Mouse (Mus musculus) limb, embryonic 14.5 days (tissue): ENCODE results near the gene Padi1. TPM values are rescaled to one million over a fixed set of nuclear protein-coding genes. Genes with fewer than 3 reads are reported as not detected.
A peak's percentile ranks its signal among the peaks of the same experiment; 100 is the strongest.

ENCODE experiments used
- ATAC-seq: fragments of 200-750 bp; cut with Nextera tagmentation; 2 replicates; pipeline ENCODE4 v1.8.0; 2017; ENCODE audit warnings: low read depth, moderate number of reproducible peaks, moderate TSS enrichment; ENCODE audit not compliant: low FRiP score
- DNase-seq: peaks from one replicate; pipeline ENCODE4 v3.0.0-alpha.2; 2015; ENCODE audit warnings: low spot score
- H3K27ac ChIP-seq: fragments of 300-500 bp; sonication (generic); replicated peaks from 2 replicates; pipeline ENCODE4 v1.5.1; 2014; ENCODE audit warnings: low read depth, mild to moderate bottlenecking, low read length, moderate library complexity, mixed read lengths
- H3K27me3 ChIP-seq: fragments of 300-500 bp; sonication (generic); 2 replicates; pipeline ENCODE4 v1.6.1; 2014; ENCODE audit warnings: low read length, mixed read lengths; ENCODE audit not compliant: control insufficient read depth, insufficient read depth
- H3K36me3 ChIP-seq: fragments of 300-500 bp; sonication (generic); 2 replicates; pipeline ENCODE4 v1.6.1; 2014; ENCODE audit warnings: mild to moderate bottlenecking, low read length, moderate library complexity, mixed read lengths; ENCODE audit not compliant: control insufficient read depth, insufficient read depth
- H3K4me1 ChIP-seq: fragments of 300-500 bp; sonication (generic); 2 replicates; pipeline ENCODE4 v1.6.1; 2014; ENCODE audit warnings: antibody characterized with exemption, low read length, mixed read lengths; ENCODE audit not compliant: control insufficient read depth, insufficient read depth
- H3K4me2 ChIP-seq: fragments of 300-500 bp; sonication (generic); replicated peaks from 2 replicates; pipeline ENCODE4 v1.6.1; 2014; ENCODE audit warnings: low read depth, mild to moderate bottlenecking, low read length, moderate library complexity; ENCODE audit not compliant: severe bottlenecking
- H3K4me3 ChIP-seq: fragments of 300-500 bp; sonication (generic); replicated peaks from 2 replicates; pipeline ENCODE4 v1.5.1; 2014; ENCODE audit warnings: low read length
- H3K9ac ChIP-seq: fragments of 300-500 bp; sonication (generic); 2 replicates; pipeline ENCODE4 v1.6.1; 2014; ENCODE audit warnings: mild to moderate bottlenecking, low read depth, low read length, moderate library complexity; ENCODE audit not compliant: severe bottlenecking
- H3K9me3 ChIP-seq: fragments of 300-500 bp; sonication (generic); 2 replicates; pipeline ENCODE4 v1.6.1; 2016; ENCODE audit warnings: low read length; ENCODE audit not compliant: control insufficient read depth
- POLR2A ChIP-seq: fragments of 200-500 bp; IDR thresholded peaks from 2 replicates; pipeline ENCODE4 v1.8.0; 2012; ENCODE audit warnings: inconsistent platforms, mild to moderate bottlenecking, moderate library complexity, borderline replicate concordance; ENCODE audit not compliant: insufficient read depth, insufficient read length; ENCODE audit errors: extremely low read depth
- WGBS: fragments of 180-500 bp; shearing (Covaris S2); extraction: QIAGEN DNeasy Blood & Tissue Kit; methylation state at CpG from one replicate; pipeline ENCODE4 v1.1.7; 2014; 5-methylcytosine and 5-hydroxymethylcytosine counted together
- polyA plus RNA-seq, 2 experiments: library from polyadenylated mRNA; depleted of rRNA in 1 of 2; stranded (reverse) in 1 of 2; unstranded in 1 of 2; fragments of >200 nt; fragmentation: Nextera tagmentation in 1 of 2; extraction: Ambion mirVana in 1 of 2; gene quantifications; 2 replicates each; pipeline versions ENCODE4 v1.2.1 to v1.2.3; 2012 to 2014

The Padi1 gene
- polyA plus RNA-seq, 2 experiments, result 0.10 to 0.25 TPM

- Histone ChIP-seq H3K4me1 (peaks cover 15% of the 10 kb centered on the region; the same call in 1 of the 2 replicates), H3K9ac (no peak overlapping the region), H3K27me3 (no peaks in the 10 kb centered on the region), H3K36me3 (no peaks in the 10 kb centered on the region), H3K9me3 (no peaks in the 10 kb centered on the region), H3K27ac (no peak overlapping the region), H3K4me3 (no peak overlapping the region), H3K4me2 (peak overlapping the region; percentile 28; the same call in 1 of the 2 replicates)
- TF ChIP-seq POLR2A, result no peak
- ATAC-seq, result no peak
- peak; percentile 38 for DNase-seq
- 2% methylated on average over 14 of the region's 14 CpGs for WGBS
Measured at GRCm38 (mm10) chr4:140868484-140869190, 23.1 kb upstream of the Padi1 start.

GRCm38 (mm10) chr4:140862036-140862650, 16.6 kb upstream of the Padi1 start:
- TF ChIP-seq POLR2A, result no peak

GRCm38 (mm10) chr4:140860767-140861147, 15.2 kb upstream of the Padi1 start:
- H3K36me3 ChIP-seq, result no peaks in the 10 kb centered on the region
- ATAC-seq (no peak), DNase-seq (no peak)
- no peaks in the 10 kb centered on the region for H3K9me3 ChIP-seq
- H3K27me3 ChIP-seq, result no peaks in the 10 kb centered on the region
- H3K9ac ChIP-seq, result no peak overlapping the region
- WGBS, result 87% methylated on average over 7 of the region's 7 CpGs
- no peak overlapping the region for H3K4me2 ChIP-seq
- H3K4me3 ChIP-seq, result no peak overlapping the region
- TF ChIP-seq POLR2A, result no peak
- H3K27ac ChIP-seq, result no peak overlapping the region
- 0 out of 2 replicates have a peak, but pooled peaks cover 2% of the 10 kb centered on the region for H3K4me1 ChIP-seq

More at GRCm38 (mm10) chr4:140862036-140862650, 16.6 kb upstream of the Padi1 start:
- Histone ChIP-seq H3K4me2 (no peak overlapping the region), H3K27ac (no peak overlapping the region), H3K27me3 (no peaks in the 10 kb centered on the region), H3K4me1 (0 out of 2 replicates have a peak, but pooled peaks cover 2% of the 10 kb centered on the region), H3K9ac (no peak overlapping the region), H3K9me3 (no peaks in the 10 kb centered on the region), H3K4me3 (no peak overlapping the region), H3K36me3 (no peaks in the 10 kb centered on the region)
- DNase-seq, result no peak
- WGBS, result 52% methylated on average over 11 of the region's 11 CpGs
- no peak; the same call in 1 of the 2 replicates for ATAC-seq

GRCm38 (mm10) chr4:140860125-140860766, 14.7 kb upstream of the Padi1 start:
- no peak for TF ChIP-seq POLR2A
- WGBS, result 44% methylated on average over 7 of the region's 7 CpGs
- Histone ChIP-seq H3K9ac (no peak overlapping the region), H3K27ac (no peak overlapping the region), H3K36me3 (no peaks in the 10 kb centered on the region), H3K9me3 (no peaks in the 10 kb centered on the region), H3K4me3 (no peak overlapping the region), H3K4me2 (no peak overlapping the region), H3K27me3 (no peaks in the 10 kb centered on the region), H3K4me1 (0 out of 2 replicates have a peak, but pooled peaks cover 2% of the 10 kb centered on the region)
- no peak for ATAC-seq
- no peak for DNase-seq

- no peaks in the 10 kb centered on the region for H3K36me3 ChIP-seq
- no peak overlapping the region for H3K4me2 ChIP-seq
Measured at GRCm38 (mm10) chr4:140859291-140859690, 13.7 kb upstream of the Padi1 start.

More at GRCm38 (mm10) chr4:140859291-140859690, 13.7 kb upstream of the Padi1 start:
- DNase-seq (no peak), ATAC-seq (no peak)
- TF ChIP-seq POLR2A, result no peak
- 0 out of 2 replicates have a peak, but pooled peaks cover 2% of the 10 kb centered on the region for H3K4me1 ChIP-seq
- no peak overlapping the region for H3K27ac ChIP-seq
- 88% methylated on average over 11 of the region's 11 CpGs for WGBS
- no peak overlapping the region for H3K9ac ChIP-seq
- H3K4me3 ChIP-seq, result no peak overlapping the region
- H3K27me3 ChIP-seq, result no peaks in the 10 kb centered on the region
- no peaks in the 10 kb centered on the region for H3K9me3 ChIP-seq
